Comparison of ENCODE assay signal across 21 mouse cellular contexts in the genomic region with DNA sequence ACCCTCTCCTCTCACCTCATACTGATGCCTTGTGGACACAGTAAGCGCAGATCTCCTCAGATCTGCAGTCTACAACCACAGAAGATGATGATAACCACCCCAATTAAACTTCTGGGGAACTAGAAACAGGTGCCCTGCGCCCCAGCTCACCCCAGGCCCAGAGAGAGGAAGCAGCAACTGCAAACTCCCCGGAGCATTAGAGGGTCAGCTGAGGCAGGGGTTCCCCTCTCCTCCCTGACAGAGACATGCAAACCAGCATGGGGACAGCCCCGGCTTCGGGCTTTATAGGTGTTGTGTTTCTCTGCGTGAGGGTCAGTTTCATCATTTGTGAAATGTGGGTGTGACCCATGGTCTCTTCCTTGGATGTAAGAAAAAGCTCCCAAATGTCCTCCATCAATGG. TPM values are rescaled to one million over a fixed set of nuclear protein-coding genes. Genes with fewer than 3 reads are reported as not detected.
DNase-seq lines count a peak whose midpoint lies in the region; ATAC-seq and TF ChIP-seq lines count a peak whose summit lies in the region.
"Had no signal": no experiment of that assay in that cellular context is flagged by ENCODE, and none has a peak within 500 bp of the region (broad histone marks: within the 10 kb centered on the region; RNA-seq: fewer than 3 reads in every experiment).

No protein-coding gene starts in this region.

- H3K9me3 ChIP-seq in CH12.LX (replicated peaks; ENCODE audit: low read length): no peaks in the 10 kb centered on the region
- H3K9me3 ChIP-seq in midbrain, embryonic 16.5 days (replicated peaks; ENCODE audit: control insufficient read depth, low read length, poor library complexity, severe bottlenecking): no peaks in the 10 kb centered on the region
- H3K9me3 ChIP-seq: embryonic facial prominence, embryonic 10.5 days; embryonic facial prominence, embryonic 13.5 days; forebrain, embryonic 10.5 days; forebrain, embryonic 13.5 days; heart, embryonic 12.5 days; heart, embryonic 15.5 days; hindbrain, embryonic 10.5 days; hindbrain, embryonic 13.5 days had no signal

- peak overlapping the region in 2 of 3 experiments; percentile 11 to 16 for H3K4me3 ChIP-seq in CH12.LX (replicated peaks in 1 of 3; ENCODE audit: low read depth in 2 of 3, low read length in 2 of 3, poor library complexity in 1 of 3)
- H3K4me3 ChIP-seq in midbrain, embryonic 16.5 days (ENCODE audit: low read depth, low read length): no peak overlapping the region
- H3K4me3 ChIP-seq: embryonic facial prominence, embryonic 10.5 days; embryonic facial prominence, embryonic 13.5 days; forebrain, embryonic 10.5 days; forebrain, embryonic 13.5 days; gastrocnemius, adult 2 months; heart, embryonic 12.5 days; heart, embryonic 15.5 days; hindbrain, embryonic 10.5 days; hindbrain, embryonic 13.5 days had no signal

- in situ Hi-C loops in CH12.LX (cut with MboI; ENCODE audit: low pct_ligation_motif_present, low pct_unique_long_range_greater_than_20kb, low sequenced_read_pairs): loop anchor here (5.0 to 10.0 kb wide), 2 partner anchors 55 to 393 kb away; a partner anchor contains a TSS

- H3K79me2 ChIP-seq in CH12.LX (replicated peaks; ENCODE audit: control insufficient read depth, extremely low read depth, insufficient read depth, poor library complexity, severe bottlenecking): no peaks in the 10 kb centered on the region

- ATAC-seq in midbrain, embryonic 16.5 days: no peak
- ATAC-seq: hindbrain, embryonic 16.5 days had no signal

- H3K36me3 ChIP-seq in CH12.LX (replicated peaks in 1 of 2; ENCODE audit: control insufficient read depth in 1 of 2, insufficient read depth in 1 of 2, low read length in 1 of 2): no peaks in the 10 kb centered on the region
- no peaks in the 10 kb centered on the region for H3K36me3 ChIP-seq in midbrain, embryonic 16.5 days (ENCODE audit: control insufficient read depth, insufficient read depth, low read length)
- H3K36me3 ChIP-seq: embryonic facial prominence, embryonic 10.5 days; embryonic facial prominence, embryonic 13.5 days; forebrain, embryonic 10.5 days; heart, embryonic 12.5 days; heart, embryonic 15.5 days; hindbrain, embryonic 10.5 days; hindbrain, embryonic 13.5 days had no signal

- TF ChIP-seq EP300 in CH12.LX (IDR thresholded peaks at IDR 0.05; ENCODE audit: low read length): peak; percentile 83

- TF ChIP-seq RAD21 in CH12.LX (IDR thresholded peaks at IDR 0.05; ENCODE audit: low read depth, low read length): no peak; the same call in 1 of the 2 replicates

- DNase-seq in CH12.LX (ENCODE audit: extremely low read depth): peak; percentile 81
- peak; percentile 28 for DNase-seq in spleen, adult 12 weeks (ENCODE audit: low spot score)
- peak; percentile 76 to 79 for DNase-seq in spleen, postnatal 36 days (ENCODE audit: low spot score in 2 of 2)
- no peak for DNase-seq in frontal cortex, postnatal 36 days (ENCODE audit: low spot score in 2 of 2)
- DNase-seq in kidney, adult 11 months: no peak
- DNase-seq: adrenal gland, postnatal 14 days; cerebellum, adult 8-10 months; cerebellum, postnatal 10 days; embryo, embryonic 11 days; gastrocnemius, adult 2 months; gastrocnemius, postnatal 14 days had no signal

- 84% methylated on average over 6 of the region's 6 CpGs for WGBS in midbrain, embryonic 16.5 days

- H3K4me1 ChIP-seq in CH12.LX (ENCODE audit: control insufficient read depth in 1 of 2, insufficient read depth in 2 of 2): peaks cover 14 to 43% of the 10 kb centered on the region in 2 experiments
- H3K4me1 ChIP-seq in midbrain, embryonic 16.5 days (ENCODE audit: control insufficient read depth, insufficient read depth, low read length): no peaks in the 10 kb centered on the region
- H3K4me1 ChIP-seq: forebrain, embryonic 13.5 days; heart, embryonic 12.5 days; heart, embryonic 15.5 days; hindbrain, embryonic 10.5 days had no signal

- dilution Hi-C loops in CH12.LX (cut with MboI; ENCODE audit: extremely low pct_ligation_motif_present, extremely low pct_unique_long_range_greater_than_20kb, low sequenced_read_pairs): no loop called here

- TF ChIP-seq POLR2A in CH12.LX (IDR thresholded peaks at IDR 0.05; ENCODE audit: low read depth, low read length): no peak

- H3K4me2 ChIP-seq in CH12.LX (ENCODE audit: insufficient read depth, low read depth, poor library complexity, severe bottlenecking): peak overlapping the region; percentile 46
- H3K4me2 ChIP-seq in midbrain, embryonic 16.5 days (ENCODE audit: low read length): no peak overlapping the region
- H3K4me2 ChIP-seq: embryonic facial prominence, embryonic 13.5 days; forebrain, embryonic 13.5 days; heart, embryonic 12.5 days; heart, embryonic 15.5 days; hindbrain, embryonic 13.5 days had no signal

- peak overlapping the region; percentile 80 for H3K27ac ChIP-seq in CH12.LX (ENCODE audit: insufficient read depth, low read depth)
- no peak overlapping the region for H3K27ac ChIP-seq in midbrain, embryonic 16.5 days (ENCODE audit: low read length)
- H3K27ac ChIP-seq: embryonic facial prominence, embryonic 10.5 days; embryonic facial prominence, embryonic 13.5 days; forebrain, embryonic 10.5 days; forebrain, embryonic 13.5 days; gastrocnemius, adult 2 months; heart, embryonic 15.5 days; hindbrain, embryonic 10.5 days; hindbrain, embryonic 13.5 days had no signal

- no peak overlapping the region; the same call in 1 of the 2 replicates for H3K9ac ChIP-seq in CH12.LX (ENCODE audit: insufficient read depth, low read depth)
- no peak overlapping the region for H3K9ac ChIP-seq in midbrain, embryonic 16.5 days (ENCODE audit: low read depth, low read length)
- H3K9ac ChIP-seq: embryonic facial prominence, embryonic 13.5 days; forebrain, embryonic 13.5 days; heart, embryonic 12.5 days; heart, embryonic 15.5 days; hindbrain, embryonic 13.5 days had no signal

- no peaks in the 10 kb centered on the region for H3K27me3 ChIP-seq in CH12.LX (replicated peaks)
- H3K27me3 ChIP-seq in midbrain, embryonic 16.5 days (ENCODE audit: control insufficient read depth, insufficient read depth, low read depth, low read length): no peaks in the 10 kb centered on the region

- no peak for TF ChIP-seq CTCF in CH12.LX (conservative IDR thresholded peaks at IDR 0.05 in 1 of 2, IDR thresholded peaks at IDR 0.05 in 1 of 2; ENCODE audit: low read depth in 2 of 2, low read length in 2 of 2)

TF ChIP-seq in CH12.LX, 34 proteins besides CTCF, POLR2A, EP300 and RAD21:
- peak; percentile 63; the same call in 1 of the 2 replicates for TF ChIP-seq MAZ (IDR thresholded peaks at IDR 0.05; ENCODE audit: low read depth, low read length)
- TF ChIP-seq BHLHE40 (IDR thresholded peaks at IDR 0.05; ENCODE audit: low read depth, low read length): peak; percentile 79
- peak; percentile 22; the same call in 1 of the 2 replicates for TF ChIP-seq USF1 (IDR thresholded peaks at IDR 0.05; ENCODE audit: low read depth, low read length)
- peak; percentile 92 for TF ChIP-seq ETS1 (conservative IDR thresholded peaks at IDR 0.05; ENCODE audit: low read depth, low read length)
- 0 out of 2 replicates have a peak, but pooled peaks have one; percentile 74 for TF ChIP-seq SIN3A (IDR thresholded peaks at IDR 0.05; ENCODE audit: low read length)
- TF ChIP-seq RCOR1 (conservative IDR thresholded peaks at IDR 0.05; ENCODE audit: low read depth, low read length): no peak
- no peak for TF ChIP-seq JUN (IDR thresholded peaks at IDR 0.05; ENCODE audit: insufficient read depth, low read depth, low read length)
- TF ChIP-seq CHD2 (IDR thresholded peaks at IDR 0.05; ENCODE audit: low read length): peak; percentile 54; the same call in 1 of the 2 replicates
- no peak for TF ChIP-seq ZKSCAN1 (IDR thresholded peaks at IDR 0.05; ENCODE audit: borderline replicate concordance, low read depth, low read length)
- peak; percentile 84 for TF ChIP-seq TCF12 (IDR thresholded peaks at IDR 0.05; ENCODE audit: low read depth, low read length)
- TF ChIP-seq MAX (IDR thresholded peaks at IDR 0.05; ENCODE audit: low read length): 0 out of 2 replicates have a peak, but pooled peaks have one; percentile 36
- TF ChIP-seq MYC (IDR thresholded peaks at IDR 0.05; ENCODE audit: low read depth, low read length): no peak
- no peak for TF ChIP-seq ZMIZ1 (IDR thresholded peaks at IDR 0.05; ENCODE audit: low read depth, low read length)
- TF ChIP-seq MEF2A (IDR thresholded peaks at IDR 0.05; ENCODE audit: borderline replicate concordance, low read depth, low read length): peak; percentile 60; the same call in 1 of the 2 replicates
- no peak for TF ChIP-seq MAFK (IDR thresholded peaks at IDR 0.05; ENCODE audit: insufficient replicate concordance, low read length)
- TF ChIP-seq IRF4 (IDR thresholded peaks at IDR 0.05; ENCODE audit: low read depth, low read length): peak; percentile 78
- TF ChIP-seq ELF1 (IDR thresholded peaks at IDR 0.05; ENCODE audit: low read depth, low read length): peak; percentile 62; the same call in 1 of the 2 replicates
- TF ChIP-seq KAT2A (IDR thresholded peaks at IDR 0.05; ENCODE audit: insufficient replicate concordance, low read length): 0 out of 2 replicates have a peak, but pooled peaks have one; percentile 23
- TF ChIP-seq NELFE (IDR thresholded peaks at IDR 0.05; ENCODE audit: low read depth, low read length): no peak
- no peak for TF ChIP-seq ZC3H11A (IDR thresholded peaks at IDR 0.05; ENCODE audit: low read depth, low read length)
TF ChIP-seq in CH12.LX: peak in this region for 12.

RNA-seq across cellular contexts. Expression of a gene that starts 1.5 kb away (rescaled TPM):
- total RNA-seq in CH12.LX (2012; rRNA removed) (0.30 and 0.34 TPM in 2 replicates), CH12.LX (2014; rRNA removed) (0.04 and 0.20 TPM in 2 replicates)
- 0.73 and 0.75 TPM in 2 replicates for polyA plus RNA-seq in CH12.LX (2012; ENCODE audit: insufficient read length, low read depth)
- 4.7 and 7.7 TPM in 2 replicates for polyA plus RNA-seq in midbrain, embryonic 16.5 days (2015; fragmentation: Nextera tagmentation; extraction: Ambion mirVana)

RNA-seq across cellular contexts. Expression of a gene that starts 54.8 kb away (rescaled TPM):
- total RNA-seq in CH12.LX (2012; rRNA removed) (5.9 and 6.7 TPM in 2 replicates), CH12.LX (2014; rRNA removed) (3.3 and 4.1 TPM in 2 replicates)
- polyA plus RNA-seq in CH12.LX (2012; ENCODE audit: insufficient read length, low read depth): 13.3 and 19.1 TPM in 2 replicates
- polyA plus RNA-seq in midbrain, embryonic 16.5 days (2015; fragmentation: Nextera tagmentation; extraction: Ambion mirVana): 9.8 and 10.3 TPM in 2 replicates

Comparison
In these comparisons a context has a peak if more than half of its experiments do, and no peak if none do; other contexts are left out.
1. DNase-seq: peak in CH12.LX (single experiment), spleen, adult 12 weeks (single experiment) and spleen, postnatal 36 days (2 of 2); none in frontal cortex, postnatal 36 days (0 of 2) and kidney, adult 11 months (single experiment).